Mouse (Mus musculus): ENCODE measurements around the gene Asb18. TPM values are rescaled to one million over a fixed set of nuclear protein-coding genes. Genes with fewer than 3 reads are reported as not detected.

Asb18 gene
- total RNA-seq, 2 experiments from 2014 or later, result 1.5 TPM; not detected in 1

Other genes starting within 250 kb of the Asb18 start
- not detected for gene Gbx2, start 83.5 kb downstream of the Asb18 start, total RNA-seq (2021)
- gene Iqca, start 138.7 kb upstream of the Asb18 start, total RNA-seq (2021), result not detected
- 10 to 100 TPM; 26.3 to 60.8 TPM for gene Ackr3, start 189.3 kb upstream of the Asb18 start, total RNA-seq (2021)

Data from adrenal gland, postnatal 10 days (tissue).